Mouse (Mus musculus) heart, embryonic 12.5 days (tissue): ENCODE data around the gene Cxcr2. TPM values are rescaled to one million over a fixed set of nuclear protein-coding genes. Genes with fewer than 3 reads are reported as not detected.

ENCODE experiments used
- ATAC-seq: fragments of 200-750 bp; cut with Nextera tagmentation; 2 replicates; pipeline ENCODE4 v1.8.0; 2017; ENCODE audit warnings: moderate TSS enrichment, moderate library complexity; ENCODE audit not compliant: insufficient number of reproducible peaks, low FRiP score
- H3K27ac ChIP-seq: fragments of 300-500 bp; sonication (generic); 2 replicates; pipeline ENCODE4 v1.5.1; 2016; ENCODE audit warnings: mild to moderate bottlenecking, moderate library complexity; ENCODE audit not compliant: poor library complexity, severe bottlenecking
- H3K27me3 ChIP-seq: fragments of 300-500 bp; sonication (generic); replicated peaks from 2 replicates; pipeline ENCODE4 v1.6.1; 2016; ENCODE audit warnings: mild to moderate bottlenecking, moderate library complexity
- H3K36me3 ChIP-seq: fragments of 300-500 bp; sonication (generic); 2 replicates; pipeline ENCODE4 v1.6.1; 2016; ENCODE audit warnings: mild to moderate bottlenecking, moderate library complexity
- H3K4me1 ChIP-seq: fragments of 300-500 bp; sonication (generic); replicated peaks from 2 replicates; pipeline ENCODE4 v1.6.1; 2016; ENCODE audit warnings: mild to moderate bottlenecking
- H3K4me2 ChIP-seq: fragments of 300-500 bp; sonication (generic); 2 replicates; pipeline ENCODE4 v1.6.1; 2016; ENCODE audit warnings: mild to moderate bottlenecking, moderate library complexity
- H3K4me3 ChIP-seq: fragments of 300-500 bp; sonication (generic); 2 replicates; pipeline ENCODE4 v1.5.1; 2016; ENCODE audit warnings: mild to moderate bottlenecking
- H3K9ac ChIP-seq: fragments of 300-500 bp; sonication (generic); 2 replicates; pipeline ENCODE4 v1.6.1; 2016; ENCODE audit warnings: mild to moderate bottlenecking, moderate library complexity
- H3K9me3 ChIP-seq: fragments of 300-500 bp; sonication (generic); replicated peaks from 2 replicates; pipeline ENCODE4 v1.6.1; 2016; ENCODE audit warnings: mild to moderate bottlenecking, moderate library complexity
- WGBS: fragments of 180-500 bp; shearing (Covaris S2); methylation state at CpG from one replicate; pipeline ENCODE4 v1.1.7; 2016; 5-methylcytosine and 5-hydroxymethylcytosine counted together
- polyA plus RNA-seq: library from polyadenylated mRNA; unstranded; fragments of >200 nt; fragmentation: Nextera tagmentation; extraction: Ambion mirVana; gene quantifications from 2 replicates; pipeline ENCODE4 v1.2.1, GENCODE M21; 2016

The Cxcr2 gene
- polyA plus RNA-seq, 1 experiment from 2014 or later: 0.11 TPM

- Histone ChIP-seq H3K36me3 (no peaks in the 10 kb centered on the region), H3K4me1 (peaks cover 26% of the 10 kb centered on the region), H3K27me3 (peaks cover 26% of the 10 kb centered on the region; the same call in 1 of the 2 replicates), H3K9me3 (no peaks in the 10 kb centered on the region), H3K4me3 (no peak overlapping the region), H3K4me2 (0 out of 2 replicates have a peak overlapping the region, but pooled peaks have one; percentile 11), H3K9ac (no peak overlapping the region), H3K27ac (no peak overlapping the region)
- WGBS: 35% methylated on average over 9 of the region's 9 CpGs
- ATAC-seq: no peak
Observed at GRCm38 (mm10) chr1:74121821-74122576, 31.8 kb upstream of the Cxcr2 start.

GRCm38 (mm10) chr1:74123215-74123614 is 30.6 kb upstream of the Cxcr2 start:
- Histone ChIP-seq H3K27ac (no peak overlapping the region), H3K4me3 (0 out of 2 replicates have a peak overlapping the region, but pooled peaks have one; percentile 56), H3K36me3 (no peaks in the 10 kb centered on the region), H3K27me3 (peaks cover 26% of the 10 kb centered on the region; the same call in 1 of the 2 replicates), H3K4me2 (peak overlapping the region; percentile 84), H3K9me3 (no peaks in the 10 kb centered on the region), H3K4me1 (peaks cover 26% of the 10 kb centered on the region), H3K9ac (no peak overlapping the region)
- ATAC-seq: no peak
- WGBS: 61% methylated on average over 8 of the region's 8 CpGs

DNA sequence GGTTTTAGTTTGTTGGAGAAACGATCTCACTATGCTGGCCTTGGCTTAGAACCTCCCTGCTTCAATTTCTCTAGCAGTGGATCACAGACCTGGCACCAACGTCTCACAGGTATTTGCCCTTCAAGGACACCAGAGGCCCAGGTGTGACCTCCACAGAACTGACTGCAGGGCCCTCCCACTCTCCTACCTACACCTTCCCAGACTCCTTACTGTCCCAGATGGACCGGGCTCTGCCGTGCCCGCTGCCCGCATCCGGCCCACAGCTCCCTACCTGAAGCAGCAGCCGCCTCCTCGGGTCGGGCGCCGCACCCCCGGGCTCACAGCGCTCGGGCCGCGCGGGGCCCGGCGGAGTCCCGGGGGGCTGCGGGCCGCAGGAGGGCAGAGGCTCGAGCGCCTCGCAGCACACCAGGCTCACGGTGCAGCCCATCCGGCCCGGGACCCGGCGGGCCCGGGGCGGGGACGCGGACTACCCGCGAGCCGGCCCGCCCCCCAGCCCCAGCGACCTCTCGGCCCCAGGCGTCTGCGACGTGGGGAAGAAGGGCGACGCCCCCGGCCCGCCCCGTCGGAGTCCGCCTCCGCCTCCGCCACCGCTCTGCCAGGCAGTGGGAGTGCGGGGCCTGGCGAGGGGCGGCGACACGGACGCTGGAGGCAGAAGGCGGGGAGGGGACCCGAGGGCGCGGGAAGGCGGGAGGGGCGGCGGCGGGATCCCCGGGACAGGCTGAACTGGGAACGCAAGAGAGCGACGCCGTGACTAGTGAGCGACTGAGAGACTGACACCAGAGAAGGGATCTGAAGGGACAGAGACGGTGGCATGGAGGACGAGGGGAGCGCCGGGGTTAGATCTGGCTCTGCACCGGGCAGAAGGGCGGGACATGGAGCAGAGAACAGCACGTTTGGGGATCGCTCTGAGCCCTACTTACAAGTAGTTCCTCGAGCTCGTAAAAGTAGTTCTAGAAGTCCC is 29.5 kb upstream of the Cxcr2 start, which contains the start of gene Tns1:
Gene Tns1, minus strand, starts transcription at position 429 of the 961 bp plus-strand sequence.
- Histone ChIP-seq H3K27ac (no peak within 1 kb of the TSS), H3K36me3 (no peaks in the 10 kb centered on the region), H3K27me3 (peaks cover 26% of the 10 kb centered on the region; the same call in 1 of the 2 replicates), H3K4me2 (peak within 1 kb of the TSS; percentile 84), H3K9me3 (no peaks in the 10 kb centered on the region), H3K9ac (peak within 1 kb of the TSS; percentile 68), H3K4me3 (peak within 1 kb of the TSS; percentile 56), H3K4me1 (peaks cover 26% of the 10 kb centered on the region)
- WGBS: 1% methylated on average over 79 of the region's 84 CpGs
- peak; percentile 70 for ATAC-seq

GRCm38 (mm10) chr1:74124991-74125552 is 28.7 kb upstream of the Cxcr2 start, which contains the start of gene Rufy4:
Rufy4 (plus strand) TSS chr1:74125541.
- no peak within 1 kb of the TSS for H3K27ac ChIP-seq
- peaks cover 26% of the 10 kb centered on the region for H3K4me1 ChIP-seq
- H3K9ac ChIP-seq: peak within 1 kb of the TSS; percentile 68
- ATAC-seq: peak; percentile 49
- H3K9me3 ChIP-seq: no peaks in the 10 kb centered on the region
- peaks cover 25% of the 10 kb centered on the region; the same call in 1 of the 2 replicates for H3K27me3 ChIP-seq
- H3K36me3 ChIP-seq: no peaks in the 10 kb centered on the region
- peak within 1 kb of the TSS; percentile 56 for H3K4me3 ChIP-seq
- peak within 1 kb of the TSS; percentile 84 for H3K4me2 ChIP-seq
- 0% methylated on average over 12 of the region's 12 CpGs for WGBS

DNA sequence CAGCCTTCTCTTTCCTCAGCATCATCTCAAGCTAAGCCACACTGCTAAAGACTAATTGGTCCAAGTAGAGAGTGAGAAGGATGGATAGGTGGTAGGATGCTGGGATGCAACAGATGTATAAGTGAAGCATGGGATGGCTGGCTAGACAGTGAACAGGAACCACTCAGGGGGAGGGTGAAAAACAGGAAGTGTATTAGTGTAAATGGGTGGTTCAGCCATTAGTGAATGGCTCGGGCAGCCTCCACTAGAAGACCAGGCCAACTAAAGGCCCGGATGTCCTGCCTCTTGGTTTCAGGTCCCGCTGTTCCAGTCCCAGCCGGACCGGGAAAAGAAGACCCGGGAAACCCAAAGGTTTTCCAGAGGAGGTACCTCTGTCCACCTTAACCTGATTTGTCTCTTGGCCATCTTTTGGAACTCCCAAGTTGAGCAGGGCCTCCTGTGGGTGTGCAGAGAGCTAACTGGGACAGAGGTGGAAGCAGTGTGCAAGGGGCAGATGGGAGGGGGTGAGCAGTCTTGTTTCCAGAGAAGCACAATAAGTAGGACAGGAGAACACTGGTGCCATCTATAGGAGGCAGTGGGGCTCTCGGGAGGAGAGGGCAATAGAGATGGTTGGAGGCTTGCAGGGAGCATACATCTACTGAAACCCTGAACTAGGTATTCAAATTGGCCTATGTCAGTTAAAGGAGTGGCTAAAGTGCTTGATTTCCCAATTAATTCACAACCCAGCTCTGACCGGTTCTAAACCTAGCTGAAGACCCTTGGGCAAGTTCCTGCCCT is 22.7 kb upstream of the Cxcr2 start:
- Histone ChIP-seq H3K36me3 (no peaks in the 10 kb centered on the region), H3K4me1 (peaks cover 8% of the 10 kb centered on the region; the same call in 1 of the 2 replicates), H3K27ac (no peak overlapping the region), H3K27me3 (peaks cover 4% of the 10 kb centered on the region; the same call in 1 of the 2 replicates), H3K9ac (no peak overlapping the region), H3K4me2 (no peak overlapping the region), H3K4me3 (no peak overlapping the region), H3K9me3 (no peaks in the 10 kb centered on the region)
- no peak for ATAC-seq
- WGBS: 83% methylated on average over 8 of the region's 8 CpGs

DNA sequence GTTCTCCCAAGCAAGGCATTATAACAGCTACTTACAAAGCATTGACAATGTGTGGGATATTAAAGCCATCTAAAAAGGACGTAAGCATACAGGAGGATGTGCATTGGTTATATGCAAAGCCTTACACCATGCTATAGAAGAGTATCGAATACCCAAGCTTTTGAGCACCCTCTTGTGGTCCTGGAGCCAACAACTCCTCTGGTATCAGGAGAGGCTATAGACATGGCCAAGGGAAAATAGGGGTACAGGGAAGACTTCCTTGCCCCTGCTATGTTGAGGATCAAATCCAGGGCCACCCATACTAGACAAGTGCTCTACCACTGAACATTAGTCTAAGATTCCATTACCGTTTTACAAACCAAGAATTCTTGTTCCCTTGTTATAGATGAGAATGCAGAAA is 21.8 kb upstream of the Cxcr2 start:
- H3K27ac ChIP-seq: no peak overlapping the region
- H3K9me3 ChIP-seq: no peaks in the 10 kb centered on the region
- H3K36me3 ChIP-seq: no peaks in the 10 kb centered on the region
- WGBS: 60% methylated on average over 3 of the region's 3 CpGs
- no peak for ATAC-seq
- peaks cover 8% of the 10 kb centered on the region; the same call in 1 of the 2 replicates for H3K4me1 ChIP-seq
- no peak overlapping the region for H3K4me2 ChIP-seq
- no peak overlapping the region for H3K4me3 ChIP-seq
- H3K27me3 ChIP-seq: no peaks in the 10 kb centered on the region
- H3K9ac ChIP-seq: no peak overlapping the region

GRCm38 (mm10) chr1:74133954-74134353 is 19.8 kb upstream of the Cxcr2 start:
- H3K27ac ChIP-seq: no peak overlapping the region
- H3K4me2 ChIP-seq: no peak overlapping the region
- no peaks in the 10 kb centered on the region for H3K36me3 ChIP-seq
- WGBS: 81% methylated on average over 6 of the region's 6 CpGs
- peaks cover 8% of the 10 kb centered on the region; the same call in 1 of the 2 replicates for H3K4me1 ChIP-seq
- H3K4me3 ChIP-seq: no peak overlapping the region
- no peaks in the 10 kb centered on the region for H3K9me3 ChIP-seq
- no peak for ATAC-seq
- H3K9ac ChIP-seq: no peak overlapping the region
- H3K27me3 ChIP-seq: no peaks in the 10 kb centered on the region

GRCm38 (mm10) chr1:74135326-74135950 is 18.4 kb upstream of the Cxcr2 start:
- Histone ChIP-seq H3K27ac (no peak overlapping the region), H3K4me2 (no peak overlapping the region), H3K9me3 (no peaks in the 10 kb centered on the region), H3K4me3 (no peak overlapping the region), H3K4me1 (peaks cover 8% of the 10 kb centered on the region; the same call in 1 of the 2 replicates), H3K27me3 (no peaks in the 10 kb centered on the region), H3K9ac (no peak overlapping the region), H3K36me3 (no peaks in the 10 kb centered on the region)
- ATAC-seq: no peak
- WGBS: 35% methylated on average over 6 of the region's 6 CpGs

DNA sequence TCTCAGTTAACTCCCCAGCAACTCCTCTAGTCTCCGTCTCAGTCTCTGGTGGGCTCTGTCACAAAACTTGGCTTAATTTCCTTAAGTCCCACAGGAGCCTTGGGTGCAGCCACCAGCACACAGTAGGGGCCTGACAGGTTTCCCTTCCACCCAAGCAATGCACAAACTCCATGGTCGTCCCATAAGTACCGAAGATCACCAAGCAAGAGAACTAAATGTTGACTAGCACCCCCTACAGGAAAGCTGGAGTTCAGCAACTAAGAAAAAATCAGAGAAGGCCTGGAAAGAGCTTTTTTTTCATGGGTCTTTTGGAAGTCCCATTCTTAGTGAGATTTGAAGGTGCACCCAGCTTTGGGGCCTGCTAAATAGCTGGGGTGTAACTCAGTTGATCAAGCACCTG is 14.4 kb upstream of the Cxcr2 start:
- H3K9ac ChIP-seq: no peak overlapping the region
- H3K4me2 ChIP-seq: no peak overlapping the region
- no peak for ATAC-seq
- no peaks in the 10 kb centered on the region for H3K27me3 ChIP-seq
- no peaks in the 10 kb centered on the region for H3K9me3 ChIP-seq
- no peaks in the 10 kb centered on the region for H3K36me3 ChIP-seq
- WGBS: 61% methylated on average over 3 of the region's 3 CpGs
- no peak overlapping the region for H3K4me3 ChIP-seq
- no peak overlapping the region for H3K27ac ChIP-seq
- peaks cover 12% of the 10 kb centered on the region; the same call in 1 of the 2 replicates for H3K4me1 ChIP-seq

- Histone ChIP-seq H3K4me3 (no peak overlapping the region), H3K4me2 (no peak overlapping the region), H3K4me1 (peaks cover 14% of the 10 kb centered on the region), H3K9ac (no peak overlapping the region), H3K27ac (no peak overlapping the region), H3K9me3 (no peaks in the 10 kb centered on the region), H3K27me3 (no peaks in the 10 kb centered on the region), H3K36me3 (no peaks in the 10 kb centered on the region)
- WGBS: 72% methylated on average over 8 of the region's 8 CpGs
- no peak for ATAC-seq
Observed at GRCm38 (mm10) chr1:74141781-74142180, 12.0 kb upstream of the Cxcr2 start.
